Comparison of ENCODE assay signal across 14 mouse cellular contexts in genomic region chr6:66928972-66929645, GRCm38 (mm10). TPM values are rescaled to one million over a fixed set of nuclear protein-coding genes. Genes with fewer than 3 reads are reported as not detected.
DNase-seq lines count a peak whose midpoint lies in the region; ATAC-seq and TF ChIP-seq lines count a peak whose summit lies in the region.
"Had no signal": no experiment of that assay in that cellular context is flagged by ENCODE, and none has a peak within 500 bp of the region (broad histone marks: within the 10 kb centered on the region; RNA-seq: fewer than 3 reads in every experiment).

No protein-coding gene starts in this region.

- H3K4me2 ChIP-seq in hindbrain, postnatal 0 days (ENCODE audit: low read depth, low read length), result no peak overlapping the region
- no peak overlapping the region for H3K4me2 ChIP-seq in hindbrain, embryonic 16.5 days (ENCODE audit: low read length)
- H3K4me2 ChIP-seq: embryonic facial prominence, embryonic 13.5 days; forebrain, embryonic 15.5 days; neural tube, embryonic 13.5 days had no signal

- peak; percentile 62; the same call in 1 of the 2 replicates for ATAC-seq in hindbrain, postnatal 0 days
- ATAC-seq in hindbrain, embryonic 16.5 days, result no peak
- ATAC-seq in megakaryocyte, adult 5-6 weeks (ENCODE audit: poor library complexity, severe bottlenecking), result no peak
- ATAC-seq: forebrain, embryonic 15.5 days had no signal

- no peak overlapping the region for H3K9ac ChIP-seq in hindbrain, postnatal 0 days (replicated peaks; ENCODE audit: low read length)
- H3K9ac ChIP-seq in hindbrain, embryonic 16.5 days (ENCODE audit: low read depth, low read length), result no peak overlapping the region
- H3K9ac ChIP-seq: embryonic facial prominence, embryonic 13.5 days; forebrain, embryonic 15.5 days; neural tube, embryonic 13.5 days had no signal

- peak; percentile 53 for TF ChIP-seq CTCF in hindbrain, postnatal 0 days (IDR thresholded peaks at IDR 0.05; ENCODE audit: low read depth)
- TF ChIP-seq CTCF in thymus, adult 2 months (IDR thresholded peaks at IDR 0.05; ENCODE audit: borderline replicate concordance, control insufficient read depth, extremely low read depth, insufficient read depth, low read length, poor library complexity), result no peak

- H3K9me3 ChIP-seq in hindbrain, postnatal 0 days (ENCODE audit: low read length), result no peaks in the 10 kb centered on the region
- H3K9me3 ChIP-seq in hindbrain, embryonic 16.5 days (ENCODE audit: control insufficient read depth, low read length), result no peaks in the 10 kb centered on the region
- no peaks in the 10 kb centered on the region for H3K9me3 ChIP-seq in megakaryocyte, embryonic 14.5 days
- H3K9me3 ChIP-seq: embryonic facial prominence, embryonic 13.5 days; forebrain, embryonic 15.5 days; neural tube, embryonic 13.5 days had no signal

- peak; percentile 17 for DNase-seq in hindbrain, postnatal 0 days (ENCODE audit: low spot score)
- DNase-seq in embryo, embryonic 10.5 days (ENCODE audit: low spot score), result peak; percentile 29
- no peak for DNase-seq in thymus, adult 2 months
- no peak for DNase-seq in ovary, postnatal 14 days (ENCODE audit: low spot score)
- DNase-seq: cerebellum, adult 2 months; heart, postnatal 4 days; midbrain, embryonic 14.5 days; thymus, postnatal 25 days had no signal

- no peaks in the 10 kb centered on the region for H3K36me3 ChIP-seq in hindbrain, postnatal 0 days (ENCODE audit: insufficient read depth, low read length)
- H3K36me3 ChIP-seq in hindbrain, embryonic 16.5 days (ENCODE audit: control insufficient read depth, insufficient read depth, low read length), result no peaks in the 10 kb centered on the region
- peaks cover 16% of the 10 kb centered on the region for H3K36me3 ChIP-seq in megakaryocyte, embryonic 14.5 days (replicated peaks; ENCODE audit: low read length)
- H3K36me3 ChIP-seq in thymus, adult 2 months (ENCODE audit: control insufficient read depth, insufficient read depth, low read length), result no peaks in the 10 kb centered on the region
- H3K36me3 ChIP-seq: embryonic facial prominence, embryonic 13.5 days; forebrain, embryonic 15.5 days; neural tube, embryonic 13.5 days had no signal

- H3K4me3 ChIP-seq in hindbrain, postnatal 0 days (ENCODE audit: low read length), result no peak overlapping the region
- no peak overlapping the region for H3K4me3 ChIP-seq in hindbrain, embryonic 16.5 days (ENCODE audit: low read length)
- H3K4me3 ChIP-seq in megakaryocyte, embryonic 14.5 days (replicated peaks), result peak overlapping the region; percentile 88
- H3K4me3 ChIP-seq in thymus, adult 2 months (ENCODE audit: control insufficient read depth, insufficient read depth, low read length), result no peak overlapping the region
- H3K4me3 ChIP-seq: embryonic facial prominence, embryonic 13.5 days; forebrain, embryonic 15.5 days; neural tube, embryonic 13.5 days had no signal

- 75% methylated on average over 2 of the region's 2 CpGs for WGBS in hindbrain, postnatal 0 days
- WGBS in hindbrain, embryonic 16.5 days, result 73% methylated on average over 2 of the region's 2 CpGs
- WGBS in thymus, adult 2 months, result 22% methylated on average over 2 of the region's 2 CpGs

- no peaks in the 10 kb centered on the region for H3K27me3 ChIP-seq in hindbrain, postnatal 0 days (ENCODE audit: insufficient read depth, low read length)
- H3K27me3 ChIP-seq in hindbrain, embryonic 16.5 days (replicated peaks; ENCODE audit: control insufficient read depth, insufficient read depth, low read length), result no peaks in the 10 kb centered on the region
- no peaks in the 10 kb centered on the region for H3K27me3 ChIP-seq in megakaryocyte, embryonic 14.5 days (replicated peaks)
- no peaks in the 10 kb centered on the region for H3K27me3 ChIP-seq in thymus, adult 2 months (ENCODE audit: control insufficient read depth, insufficient read depth, low read length)
- H3K27me3 ChIP-seq: embryonic facial prominence, embryonic 13.5 days; forebrain, embryonic 15.5 days; neural tube, embryonic 13.5 days had no signal

- H3K4me1 ChIP-seq in hindbrain, postnatal 0 days (ENCODE audit: insufficient read depth, low read length), result no peaks in the 10 kb centered on the region
- H3K4me1 ChIP-seq in hindbrain, embryonic 16.5 days (ENCODE audit: control insufficient read depth, insufficient read depth, low read depth, low read length), result no peaks in the 10 kb centered on the region
- peaks cover 77% of the 10 kb centered on the region for H3K4me1 ChIP-seq in megakaryocyte, embryonic 14.5 days
- H3K4me1 ChIP-seq in thymus, adult 2 months (replicated peaks; ENCODE audit: control insufficient read depth, insufficient read depth, low read length), result peaks cover 2% of the 10 kb centered on the region
- H3K4me1 ChIP-seq: forebrain, embryonic 15.5 days had no signal

- no peak for TF ChIP-seq POLR2A in thymus, adult 2 months (IDR thresholded peaks at IDR 0.05; ENCODE audit: control insufficient read depth, extremely low read depth, insufficient read depth, low read length, poor library complexity)

- H3K27ac ChIP-seq in hindbrain, postnatal 0 days, result no peak overlapping the region
- H3K27ac ChIP-seq in hindbrain, embryonic 16.5 days (ENCODE audit: low read depth, low read length), result no peak overlapping the region
- H3K27ac ChIP-seq in thymus, adult 2 months (ENCODE audit: control insufficient read depth, insufficient read depth, low read length), result no peak overlapping the region
- H3K27ac ChIP-seq: embryonic facial prominence, embryonic 13.5 days; forebrain, embryonic 15.5 days; neural tube, embryonic 13.5 days had no signal

RNA-seq across cellular contexts. Expression of gene Gng12, which starts 32.9 kb away (rescaled TPM):
- 43.5 and 55.2 TPM in 2 replicates for total RNA-seq in hindbrain, postnatal 0 days (2014; rRNA removed)
- polyA plus RNA-seq in hindbrain, postnatal 0 days (2015; fragmentation: Nextera tagmentation; extraction: Ambion mirVana), result 91.4 and 102 TPM in 2 replicates
- 70.0 and 76.9 TPM in 2 replicates for polyA plus RNA-seq in hindbrain, embryonic 16.5 days (2015; fragmentation: Nextera tagmentation; extraction: Ambion mirVana)
- 6.0 and 24.2 TPM in 2 replicates for polyA plus RNA-seq in megakaryocyte, embryonic 14.5 days (2012; ENCODE audit: insufficient read depth, low replicate concordance)
- total RNA-seq in megakaryocyte, adult 5-6 weeks (2015), result 61.0 and 78.1 TPM in 2 replicates
- 42.9 and 63.5 TPM in 2 replicates for total RNA-seq in megakaryocyte, adult 5-6 weeks (2017)
- polyA plus RNA-seq in thymus, adult 2 months (2012; rRNA removed), result 8.0 and 10.8 TPM in 2 replicates

Comparison
In these comparisons a context has a peak if more than half of its experiments do, and no peak if none do; other contexts are left out.
1. DNase-seq: peak in hindbrain, postnatal 0 days (single experiment) and embryo, embryonic 10.5 days (single experiment); none in thymus, adult 2 months (single experiment) and ovary, postnatal 14 days (single experiment).